Mouse (Mus musculus) layer of hippocampus, adult 8-10 months (tissue): Measurements from ENCODE around the gene Tdpoz5. TPM values are rescaled to one million over a fixed set of nuclear protein-coding genes. Genes with fewer than 3 reads are reported as not detected.
"Not testable (repeated sequence)": the region's sequence is repeated elsewhere in the genome, so short reads cannot be mapped to it uniquely, and the experiment has no call there.

Experiments used
- DNase-seq, 2 experiments: peaks; one replicate each; pipeline ENCODE4 v3.0.0; 2022; ENCODE audit warnings: low spot score in 2 of 2
- total RNA-seq, 4 experiments: library from RNA; stranded (reverse); gene quantifications; 2 replicates each; pipeline ENCODE4 v1.2.4; 2022

Gene Tdpoz5
- not detected for total RNA-seq

DNA sequence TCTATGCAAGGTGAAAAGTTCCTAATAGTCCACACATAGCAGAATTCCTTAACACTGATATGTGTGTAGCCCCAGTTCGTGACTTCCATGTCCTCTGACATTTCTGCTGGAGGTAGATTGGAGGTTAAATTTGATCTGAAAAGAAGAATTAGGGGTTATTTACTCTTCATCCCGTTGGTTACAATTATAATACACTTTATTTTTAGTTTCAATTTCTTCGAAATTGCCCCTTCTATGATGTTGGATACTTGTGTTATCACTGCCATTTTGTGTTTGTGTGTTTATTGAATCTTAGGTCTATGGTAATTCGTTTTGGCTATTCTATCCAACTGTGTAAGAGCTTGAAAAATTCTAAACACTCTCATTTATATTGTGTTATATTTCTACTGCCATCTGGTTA, at the start of gene Tdpoz5:
Tdpoz5 (minus strand) TSS at position 101 of the 400 bp plus-strand sequence.
- DNase-seq, result not testable (repeated sequence)

DNA sequence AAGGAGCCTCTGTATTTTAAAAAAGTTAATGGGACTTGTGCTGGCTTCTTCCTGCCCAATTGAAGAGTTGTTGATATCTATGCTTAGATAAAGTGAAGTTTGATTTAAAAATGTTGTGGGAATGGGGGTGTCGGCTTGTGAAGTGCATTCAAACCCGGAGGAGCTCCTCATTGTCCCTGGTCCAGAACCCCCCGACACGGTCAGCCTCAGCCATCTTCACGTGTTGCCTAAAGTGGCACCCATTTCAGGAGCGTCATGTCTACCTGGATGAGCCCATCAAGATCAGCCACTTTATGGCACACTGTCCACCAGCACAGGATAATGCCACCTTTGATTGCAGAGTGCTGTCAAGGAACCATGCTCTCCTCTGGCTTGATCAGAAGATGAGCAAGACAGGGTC, 7.8 kb upstream of the Tdpoz5 start:
- DNase-seq, result not testable (repeated sequence)

DNA sequence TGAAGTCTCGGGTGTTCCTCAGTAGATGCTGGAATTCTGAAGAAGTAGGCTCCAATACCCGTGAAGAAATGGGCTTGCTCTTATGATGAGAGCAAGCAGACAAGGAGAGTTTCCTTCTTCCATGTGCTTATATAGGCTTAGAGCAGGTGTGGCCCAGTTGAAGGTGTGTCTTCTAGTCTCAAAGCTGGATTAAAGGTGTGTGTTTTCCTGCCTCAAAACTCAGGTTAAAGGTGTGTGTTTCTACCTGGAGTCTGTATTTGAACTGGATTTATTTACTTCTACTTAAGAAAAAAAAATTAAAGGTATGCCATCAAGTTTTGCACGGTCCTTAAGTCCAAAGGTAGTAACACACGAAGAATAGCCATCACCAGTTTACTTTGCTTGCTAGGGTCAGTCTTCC, 17.7 kb downstream of the Tdpoz5 start, which contains the start of gene Gm9117:
Gm9117 (minus strand) TSS at position 101 of the 400 bp plus-strand sequence.
- not testable (repeated sequence) for DNase-seq

DNA sequence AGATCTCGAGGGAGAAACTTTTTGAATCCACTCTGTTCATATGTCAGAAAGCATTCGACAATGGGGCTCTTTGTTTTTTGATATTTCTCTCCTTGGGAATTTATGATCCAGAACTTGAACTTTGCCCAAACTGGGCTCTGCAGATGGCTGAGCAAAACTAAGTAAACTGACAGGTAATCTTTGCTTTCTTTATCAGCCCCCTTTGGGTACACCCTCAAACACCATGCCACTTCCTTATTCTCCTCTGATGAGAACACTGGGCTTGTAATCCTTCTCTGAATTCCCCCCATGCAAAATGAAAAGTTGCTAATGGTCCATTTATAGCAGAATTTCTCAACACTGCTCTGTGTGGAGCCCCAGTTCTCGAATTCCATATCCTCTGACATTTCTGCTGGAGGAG, 22.7 kb downstream of the Tdpoz5 start:
- DNase-seq, result not testable (repeated sequence)

Other genes with a start within 250 kb of the Tdpoz5 start
- gene Gm5773, start 188.3 kb downstream of the Tdpoz5 start, total RNA-seq, result not detected
- gene Tdpoz4, start 164.9 kb downstream of the Tdpoz5 start, total RNA-seq, result not detected
- not detected for gene Tdpoz3, start 135.3 kb downstream of the Tdpoz5 start, total RNA-seq
- gene Gm9117, start 17.8 kb downstream of the Tdpoz5 start, total RNA-seq, result not detected
- not detected for gene Gm9125, start 93.6 kb upstream of the Tdpoz5 start, total RNA-seq
- gene Gm10697, start 111.3 kb upstream of the Tdpoz5 start, total RNA-seq, result not detected
- gene Gm10696, start 216.9 kb upstream of the Tdpoz5 start, total RNA-seq, result under 1 TPM in 1 of 4 experiments, not detected in 3; 0.16 TPM
- not detected for gene Gm5286, start 235.4 kb upstream of the Tdpoz5 start, total RNA-seq